Mouse (Mus musculus) cerebellum, adult (tissue): ENCODE measurements around the gene Olfr417.
"Not testable (repeated sequence)": the region's sequence is repeated elsewhere in the genome, so short reads cannot be mapped to it uniquely, and the experiment has no call there.

Experiments used
- ATAC-seq: cut with Nextera tagmentation; 2 replicates; pipeline ENCODE4 v1.9.2; 2017; ENCODE audit warnings: mild to moderate bottlenecking, moderate library complexity, mixed read lengths; ENCODE audit not compliant: insufficient number of reproducible peaks, low FRiP score, low TSS enrichment

Gene Olfr417

GRCm38 (mm10) chr1:174364882-174365451 lies at the start of gene Olfr417:
Gene Olfr417, plus strand, starts transcription at chr1:174365122.
- no peak for ATAC-seq

DNA sequence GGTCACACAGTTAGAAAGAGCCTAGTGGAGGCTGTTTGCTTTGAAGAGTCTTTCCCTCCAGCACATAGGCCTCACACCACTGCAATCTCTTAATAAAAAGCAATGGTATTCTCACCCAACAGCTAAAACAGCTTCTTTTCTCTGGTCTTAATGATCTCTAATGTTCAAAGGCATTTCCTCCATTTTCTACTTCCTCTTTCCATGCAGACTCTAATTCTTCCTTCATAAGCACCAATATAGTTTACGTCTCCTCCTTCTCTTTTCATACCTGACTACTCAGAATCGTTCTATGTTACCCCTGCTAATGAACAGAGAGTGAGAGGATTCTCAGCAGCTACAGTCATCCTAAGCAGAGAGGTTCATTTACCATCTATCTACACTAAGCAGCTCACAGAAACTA lies 47.6 kb upstream of the Olfr417 start:
- ATAC-seq, result no peak

DNA sequence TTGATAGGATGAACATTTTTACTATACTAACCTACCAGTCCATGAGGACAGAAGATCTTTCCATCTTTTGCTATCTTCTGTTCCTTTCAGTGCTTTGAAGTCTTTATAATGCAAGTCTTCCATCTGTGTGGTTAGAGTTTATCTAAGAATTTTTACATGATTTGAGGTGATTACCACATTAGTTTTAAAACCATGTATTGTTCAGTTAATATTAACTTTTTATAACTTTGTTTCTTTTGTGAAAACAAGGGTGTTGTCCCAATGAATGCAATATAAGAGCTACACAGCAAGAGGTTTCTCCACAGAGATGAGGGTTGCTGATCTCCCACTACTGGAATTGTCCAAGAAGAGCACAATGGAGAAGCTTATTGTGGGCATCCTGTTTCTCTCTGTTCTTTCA lies 34.7 kb upstream of the Olfr417 start, which contains the start of gene Mptx1:
TSS of gene Mptx1 (plus strand) at position 301 of the 400 bp plus-strand sequence.
- ATAC-seq, result no peak

DNA sequence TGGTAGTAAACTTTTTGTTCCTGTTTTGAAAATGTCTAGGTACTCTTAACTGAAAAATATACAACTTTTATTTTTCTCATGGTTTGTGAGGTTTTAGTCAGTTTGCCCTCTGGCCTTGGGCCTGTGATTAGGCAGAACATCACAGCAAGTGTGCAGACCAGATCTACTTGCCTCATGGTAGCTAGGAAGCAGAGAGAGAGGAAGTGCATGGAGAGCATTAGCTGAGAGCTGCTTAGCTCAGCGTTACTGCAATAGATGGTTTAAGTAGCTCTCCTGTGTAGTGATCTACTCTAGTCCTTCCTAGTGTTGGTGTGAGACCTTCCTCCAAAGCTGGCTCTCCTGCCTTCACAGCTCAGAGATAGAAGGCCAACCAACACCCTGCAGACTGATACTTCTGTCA lies 11.3 kb upstream of the Olfr417 start:
- ATAC-seq, result not testable (repeated sequence)

- ATAC-seq, result no peak
These were observed 10.3 kb upstream of the Olfr417 start for GRCm38 (mm10) chr1:174354640-174355039.

GRCm38 (mm10) chr1:174373799-174374198 lies 8.9 kb downstream of the Olfr417 start:
- ATAC-seq, result no peak

DNA sequence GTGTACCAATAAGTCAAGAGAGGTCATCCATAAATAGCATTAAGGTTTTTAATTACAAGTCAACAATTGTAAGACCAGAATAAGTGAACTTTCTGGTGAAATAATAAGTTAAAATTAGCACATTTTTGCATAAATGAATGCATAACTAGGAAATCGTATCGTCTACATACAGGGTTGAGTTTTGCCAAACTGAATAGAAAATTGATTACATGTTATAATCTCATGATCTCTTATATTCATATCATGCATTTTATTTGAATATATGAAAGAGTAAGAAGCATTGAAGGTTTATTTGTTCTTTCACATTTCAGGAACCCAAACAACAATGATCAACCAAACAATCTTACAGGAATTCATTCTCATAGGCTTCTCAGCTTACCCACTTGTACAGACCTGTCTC lies 25.8 kb downstream of the Olfr417 start, which contains the start of gene Olfr248:
TSS of gene Olfr248 (plus strand) at position 301 of the 400 bp plus-strand sequence.
- ATAC-seq, result no peak

DNA sequence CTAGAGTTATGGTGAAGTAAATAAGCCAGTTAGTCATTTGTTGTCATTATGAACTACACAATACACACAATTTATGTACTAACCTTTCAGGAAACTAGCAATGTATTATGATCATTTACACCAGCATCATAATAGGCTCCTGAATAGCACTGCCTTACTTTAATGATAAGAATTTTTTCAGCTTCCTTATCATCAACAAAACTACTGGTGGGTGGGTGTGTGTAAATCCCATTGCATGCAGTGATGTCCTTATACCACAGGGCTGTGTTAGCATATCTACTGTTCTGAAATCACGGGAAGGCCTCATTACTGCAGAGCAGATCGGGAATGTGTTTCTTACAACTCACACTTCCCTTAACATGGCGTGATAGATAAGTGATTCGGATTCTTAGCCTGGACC lies 58.0 kb downstream of the Olfr417 start:
- ATAC-seq, result no peak

DNA sequence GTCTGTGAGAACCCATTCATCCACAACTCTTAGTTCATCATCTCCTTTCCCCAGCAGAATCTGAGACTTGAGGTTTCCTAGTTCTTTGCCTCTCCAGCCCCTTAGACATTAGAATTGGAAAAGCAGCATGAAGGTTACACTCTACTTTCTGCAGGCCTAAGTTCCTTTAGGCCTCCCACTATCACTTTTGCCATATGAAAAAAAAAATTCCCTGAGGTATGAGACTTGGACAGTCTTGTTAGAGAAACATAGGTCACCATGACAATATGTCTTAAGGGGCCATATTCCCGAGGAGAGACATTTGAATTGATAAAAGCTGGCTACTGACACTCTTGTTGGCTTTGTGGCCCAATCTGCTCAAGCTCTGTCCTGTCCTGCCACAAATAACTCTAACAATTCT lies 58.8 kb downstream of the Olfr417 start, which contains the start of gene Olfr414:
TSS of gene Olfr414 (plus strand) at position 301 of the 400 bp plus-strand sequence.
- no peak for ATAC-seq
